Mouse (Mus musculus) layer of hippocampus, adult 2 months (tissue): ENCODE measurements at regions not wholly inside any gene's neighbourhood (a gene's known extent, or its start where the extent isn't known, plus 50 kb on each side); places are given as distances from the start of the nearest gene placed in this dataset.
A peak's percentile ranks its signal among the peaks of the same experiment; 100 is the strongest.

Experiments used
- DNase-seq, 2 experiments: peaks; one replicate each; pipeline ENCODE4 v3.0.0; 2022; ENCODE audit warnings: low spot score in 2 of 2
- H3K27ac ChIP-seq: fragments of 200-600 bp; 2 replicates; pipeline ENCODE4 v1.8.1; 2022
- H3K4me3 ChIP-seq: fragments of 200-600 bp; 2 replicates; pipeline ENCODE4 v1.8.1; 2022; ENCODE audit warnings: mild to moderate bottlenecking
- CTCF ChIP-seq: fragments of 200-600 bp; conservative IDR thresholded peaks from 2 replicates; pipeline ENCODE4 v1.8.1; 2022; ENCODE audit warnings: antibody characterized with exemption, mild to moderate bottlenecking, moderate library complexity

GRCm38 (mm10) chr8:80249762-80250161 lies 192.0 kb upstream of the Hhip start:
- DNase-seq: no peak
- H3K4me3 ChIP-seq: no peak overlapping the region

GRCm38 (mm10) chr8:80239879-80240278 lies 182.1 kb upstream of the Hhip start:
- no peak overlapping the region for H3K4me3 ChIP-seq
- DNase-seq: no peak
- no peak overlapping the region for H3K27ac ChIP-seq
- TF ChIP-seq CTCF: no peak

More at GRCm38 (mm10) chr8:80249762-80250161, 192.0 kb upstream of the Hhip start:
- H3K27ac ChIP-seq: no peak overlapping the region
- no peak for TF ChIP-seq CTCF

DNA sequence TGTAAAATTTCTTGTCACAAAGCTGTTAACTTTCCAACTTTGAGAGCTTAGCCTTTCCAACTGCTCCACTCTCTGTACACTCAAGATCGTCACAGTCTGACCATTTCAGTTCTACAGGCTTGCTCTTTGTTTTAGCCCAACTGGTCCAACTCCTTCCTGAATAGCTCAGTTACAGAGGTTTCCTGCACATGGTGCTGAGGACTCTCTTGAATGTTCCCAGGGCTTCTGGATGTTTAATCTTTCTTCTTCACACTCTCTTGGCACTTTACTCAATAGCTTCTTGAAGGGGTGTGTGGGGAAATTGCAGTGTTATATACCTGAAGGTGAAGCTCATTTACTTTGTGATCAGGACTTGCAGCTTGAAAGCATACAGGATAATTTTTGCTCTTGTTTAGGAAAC lies 152.6 kb upstream of the Hhip start:
- no peak overlapping the region for H3K4me3 ChIP-seq

DNA sequence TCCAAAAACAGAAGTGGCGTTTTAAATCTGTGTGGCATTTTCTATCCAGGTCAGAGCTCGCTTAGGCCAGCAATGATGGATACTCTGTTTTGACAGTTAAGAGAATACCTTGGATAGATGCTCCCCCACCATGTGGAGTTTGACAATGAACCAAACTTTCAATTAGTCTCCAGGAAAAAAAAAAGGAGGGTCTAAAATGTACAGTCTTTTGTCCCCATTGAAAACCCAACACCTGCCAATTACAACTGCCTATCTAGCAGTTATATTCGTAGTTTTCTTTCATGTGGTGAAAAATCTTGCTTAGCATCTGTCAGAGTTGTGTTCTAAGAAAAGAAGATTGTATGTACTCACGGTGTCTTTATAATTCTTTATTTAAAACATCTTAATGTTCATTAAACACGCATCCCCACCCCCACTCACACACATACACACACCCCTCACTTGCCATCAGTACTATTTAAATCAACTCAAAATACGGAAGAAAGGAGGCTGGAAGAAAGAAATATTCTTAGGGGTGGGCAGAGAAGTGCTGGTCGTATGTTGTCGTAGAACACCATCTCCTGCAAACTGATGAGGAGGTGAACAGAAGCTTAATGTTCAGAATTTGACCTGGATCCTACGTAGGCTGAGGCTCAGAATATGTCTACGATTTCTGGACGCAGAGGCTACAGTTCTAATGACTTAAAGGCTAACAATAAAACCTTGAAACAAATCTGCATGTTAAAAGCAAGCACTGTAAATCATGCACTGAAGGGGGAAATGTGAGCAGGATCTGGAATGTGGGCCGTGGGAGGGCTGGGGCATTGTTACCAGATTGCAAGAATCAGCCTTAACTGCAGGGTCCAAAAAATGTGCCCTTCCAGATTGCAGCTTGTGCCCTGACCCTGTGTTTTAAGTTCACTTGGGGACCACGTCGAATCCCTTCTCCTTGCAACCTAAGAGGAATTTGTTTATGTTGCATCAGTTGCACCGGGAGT lies 147.2 kb upstream of the Hhip start:
- Histone ChIP-seq H3K27ac (no peak overlapping the region), H3K4me3 (no peak overlapping the region)
- TF ChIP-seq CTCF: no peak
- no peak for DNase-seq

More for the DNA sequence above, 152.6 kb upstream of the Hhip start:
- TF ChIP-seq CTCF: no peak
- H3K27ac ChIP-seq: no peak overlapping the region
- no peak for DNase-seq

- no peak for DNase-seq
- H3K4me3 ChIP-seq: no peak overlapping the region
- H3K27ac ChIP-seq: no peak overlapping the region
- no peak for TF ChIP-seq CTCF
These were observed 146.2 kb upstream of the Hhip start for GRCm38 (mm10) chr8:80203769-80204677.

DNA sequence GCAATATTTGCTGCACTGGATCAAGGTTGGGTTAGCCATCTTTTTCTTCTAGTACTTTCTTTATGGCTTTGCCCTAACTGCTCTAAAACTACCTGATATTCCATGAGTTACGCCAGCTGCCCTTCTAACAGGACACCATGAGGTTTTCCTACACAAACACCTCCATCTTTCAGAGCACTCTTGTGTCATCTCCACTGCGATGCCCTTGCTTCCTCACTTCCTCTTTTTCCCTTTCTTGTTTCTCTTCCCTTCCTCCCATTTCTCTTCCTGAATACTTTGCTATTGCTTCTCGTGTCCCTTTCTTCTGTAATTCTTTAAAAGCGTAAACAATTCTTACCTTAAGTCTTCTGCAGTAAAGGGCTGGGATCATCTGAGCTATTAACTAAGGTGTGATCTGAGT lies 139.9 kb upstream of the Hhip start:
- no peak for DNase-seq
- no peak overlapping the region for H3K4me3 ChIP-seq
- no peak overlapping the region for H3K27ac ChIP-seq
- no peak for TF ChIP-seq CTCF

DNA sequence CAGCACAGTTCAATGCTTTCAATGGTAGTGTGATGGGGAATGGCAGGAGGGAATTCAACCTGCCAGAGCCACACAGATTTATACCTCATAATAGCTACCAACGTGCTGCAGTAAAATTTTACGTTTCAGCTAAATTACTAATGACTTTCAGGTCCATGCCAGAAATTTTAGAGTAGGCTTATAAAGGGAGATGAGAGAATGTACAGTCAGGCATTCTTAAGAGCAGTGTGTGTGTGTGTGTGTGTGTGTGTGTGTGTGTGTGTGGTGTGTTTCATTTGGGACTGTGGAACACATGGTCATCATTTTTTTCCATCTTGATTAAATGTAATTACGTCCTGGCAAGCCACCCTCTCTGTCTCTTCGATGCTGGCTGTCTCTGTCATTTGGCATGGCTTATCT lies 132.7 kb upstream of the Hhip start:
- H3K27ac ChIP-seq: peak overlapping the region; percentile 48
- DNase-seq: no peak
- H3K4me3 ChIP-seq: no peak overlapping the region
- no peak for TF ChIP-seq CTCF

GRCm38 (mm10) chr8:80189797-80190509 lies 132.1 kb upstream of the Hhip start:
- TF ChIP-seq CTCF: no peak
- peak overlapping the region; percentile 48 for H3K27ac ChIP-seq
- DNase-seq: peak; percentile 3 to 14
- no peak overlapping the region for H3K4me3 ChIP-seq

- Histone ChIP-seq H3K4me3 (no peak overlapping the region), H3K27ac (no peak overlapping the region)
- no peak for DNase-seq
- TF ChIP-seq CTCF: no peak
These were observed 127.5 kb upstream of the Hhip start for GRCm38 (mm10) chr8:80185286-80185685.

DNA sequence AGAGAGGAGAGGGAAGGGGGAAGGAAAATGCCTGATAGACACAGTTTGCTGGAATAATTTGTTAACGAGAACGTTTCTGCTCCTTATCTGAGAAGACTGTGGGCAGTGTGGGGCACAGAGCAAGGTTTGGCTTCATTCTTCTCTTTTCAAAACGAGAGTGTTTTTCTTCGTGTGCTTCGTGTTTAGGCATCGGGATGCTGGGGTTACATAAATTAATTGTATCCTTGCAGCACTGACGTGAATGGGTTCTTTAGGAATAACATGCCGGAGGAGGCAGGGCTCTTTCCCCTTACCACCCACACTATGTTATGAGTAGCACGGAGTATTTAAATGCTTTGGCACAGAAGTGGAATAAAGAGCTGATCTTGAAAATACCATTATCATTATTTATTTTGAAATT lies 110.9 kb upstream of the Hhip start:
- H3K4me3 ChIP-seq: peak overlapping the region; percentile 43
- H3K27ac ChIP-seq: peak overlapping the region; percentile 81
- DNase-seq: peak in 1 of 2 experiments; percentile 10
- TF ChIP-seq CTCF: no peak

- TF ChIP-seq CTCF: no peak
- DNase-seq: no peak
- H3K4me3 ChIP-seq: no peak overlapping the region
- no peak overlapping the region for H3K27ac ChIP-seq
These were observed 91.8 kb upstream of the Hhip start for GRCm38 (mm10) chr8:80149458-80150083.

DNA sequence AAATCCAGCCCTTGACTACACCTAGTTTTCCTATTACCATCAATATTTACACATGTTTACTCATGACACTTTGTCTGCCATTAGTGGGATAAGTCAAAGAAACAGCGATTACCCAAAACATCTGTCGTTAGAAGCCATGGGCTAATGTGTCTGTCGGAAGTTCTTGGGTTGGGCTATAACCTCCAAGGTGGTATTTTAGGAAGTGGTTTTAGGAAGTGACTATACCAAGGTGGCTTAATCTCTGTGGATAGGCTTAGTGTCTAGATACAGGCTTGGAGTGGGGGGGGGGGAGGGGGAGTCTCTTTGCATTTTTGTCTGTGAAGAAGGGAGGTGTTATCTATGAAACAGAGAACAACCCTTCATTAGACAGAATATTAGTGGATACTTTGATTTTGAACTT lies 90.1 kb upstream of the Hhip start:
- H3K27ac ChIP-seq: no peak overlapping the region
- no peak for DNase-seq
- no peak for TF ChIP-seq CTCF
- no peak overlapping the region for H3K4me3 ChIP-seq

- no peak overlapping the region for H3K27ac ChIP-seq
- no peak overlapping the region for H3K4me3 ChIP-seq
- no peak for TF ChIP-seq CTCF
- DNase-seq: no peak
These were observed 80.7 kb upstream of the Hhip start for GRCm38 (mm10) chr8:80138481-80138880.
